Mouse (Mus musculus): ENCODE results near the gene Pcbp4. TPM values are rescaled to one million over a fixed set of nuclear protein-coding genes. Genes with fewer than 3 reads are reported as not detected.

The Pcbp4 gene
- polyA plus RNA-seq, 1 experiment from 2014 or later, result 186 TPM

DNA sequence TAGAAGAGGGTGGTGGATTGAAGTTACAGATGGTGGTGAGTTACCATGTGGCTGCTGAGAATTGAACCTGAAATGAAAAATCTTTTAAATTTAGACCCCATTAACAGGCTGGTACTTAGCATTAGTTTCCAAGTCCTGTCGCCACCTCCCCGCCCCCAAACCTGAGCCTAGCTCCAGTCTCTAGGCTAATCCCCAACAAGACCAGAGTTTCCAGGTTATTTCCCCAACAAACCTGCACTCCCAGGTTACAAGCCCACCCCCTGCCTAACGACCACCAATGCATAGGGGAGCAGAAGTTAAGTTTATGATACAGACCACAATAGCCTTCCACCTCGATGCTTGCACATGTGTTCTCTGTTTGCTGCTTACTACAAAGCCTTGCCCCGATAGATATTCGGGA, 60.5 kb downstream of the Pcbp4 start:
- 68% methylated on average over 6 of the region's 6 CpGs for WGBS

More for the DNA sequence above, 60.5 kb downstream of the Pcbp4 start:
- H3K27ac ChIP-seq, result no peak overlapping the region
- H3K4me1 ChIP-seq, result peaks cover 19% of the 10 kb centered on the region
- no peak overlapping the region for H3K4me3 ChIP-seq
- peaks cover 49% of the 10 kb centered on the region; the same call in 1 of the 2 replicates for H3K27me3 ChIP-seq (ENCODE audit: insufficient read depth, poor library complexity, severe bottlenecking)
- no peak for DNase-seq (ENCODE audit: low spot score)
- H3K36me3 ChIP-seq, result no peaks in the 10 kb centered on the region
- H3K9me3 ChIP-seq, result no peaks in the 10 kb centered on the region

Other genes with a start within 250 kb of the Pcbp4 start
- not detected in 2 replicates for gene Tlr9, start 230.7 kb upstream of the Pcbp4 start, polyA plus RNA-seq (2016; fragmentation: Nextera tagmentation; extraction: Ambion mirVana)
- gene Alas1, start 204.6 kb upstream of the Pcbp4 start, polyA plus RNA-seq (2016; fragmentation: Nextera tagmentation; extraction: Ambion mirVana), result 96.9 and 120 TPM in 2 replicates
- gene Poc1a, start 172.2 kb upstream of the Pcbp4 start, polyA plus RNA-seq (2016; fragmentation: Nextera tagmentation; extraction: Ambion mirVana), result 36.5 and 42.3 TPM in 2 replicates
- 14.4 and 21.0 TPM in 2 replicates for gene Dusp7, start 84.7 kb upstream of the Pcbp4 start, polyA plus RNA-seq (2016; fragmentation: Nextera tagmentation; extraction: Ambion mirVana)
- 735 and 862 TPM in 2 replicates for gene Rpl29, start 23.8 kb upstream of the Pcbp4 start, polyA plus RNA-seq (2016; fragmentation: Nextera tagmentation; extraction: Ambion mirVana)
- 31.2 and 45.1 TPM in 2 replicates for gene Acy1, start 15.0 kb upstream of the Pcbp4 start, polyA plus RNA-seq (2016; fragmentation: Nextera tagmentation; extraction: Ambion mirVana)
- 4.8 and 7.8 TPM in 2 replicates for gene Abhd14b, start 5.8 kb upstream of the Pcbp4 start, polyA plus RNA-seq (2016; fragmentation: Nextera tagmentation; extraction: Ambion mirVana)
- gene Abhd14a, start 5.6 kb upstream of the Pcbp4 start, polyA plus RNA-seq (2016; fragmentation: Nextera tagmentation; extraction: Ambion mirVana), result 42.0 and 46.2 TPM in 2 replicates
- 0.14 and 0.35 TPM in 2 replicates for gene Gpr62, start 12.6 kb downstream of the Pcbp4 start, polyA plus RNA-seq (2016; fragmentation: Nextera tagmentation; extraction: Ambion mirVana)
- gene Rrp9, start 22.7 kb downstream of the Pcbp4 start, polyA plus RNA-seq (2016; fragmentation: Nextera tagmentation; extraction: Ambion mirVana), result 51.3 and 74.6 TPM in 2 replicates
- 1.4 and 1.7 TPM in 2 replicates for gene Parp3, start 23.7 kb downstream of the Pcbp4 start, polyA plus RNA-seq (2016; fragmentation: Nextera tagmentation; extraction: Ambion mirVana)
- gene Iqcf1, start 46.7 kb downstream of the Pcbp4 start, polyA plus RNA-seq (2016; fragmentation: Nextera tagmentation; extraction: Ambion mirVana), result not detected in 2 replicates
- not detected in 2 replicates for gene Iqcf5, start 61.3 kb downstream of the Pcbp4 start, polyA plus RNA-seq (2016; fragmentation: Nextera tagmentation; extraction: Ambion mirVana)
- not detected in 2 replicates for gene Iqcf3, start 108.3 kb downstream of the Pcbp4 start, polyA plus RNA-seq (2016; fragmentation: Nextera tagmentation; extraction: Ambion mirVana)
- gene Iqcf4, start 117.7 kb downstream of the Pcbp4 start, polyA plus RNA-seq (2016; fragmentation: Nextera tagmentation; extraction: Ambion mirVana), result not detected in 2 replicates
- gene Iqcf6, start 173.3 kb downstream of the Pcbp4 start, polyA plus RNA-seq (2016; fragmentation: Nextera tagmentation; extraction: Ambion mirVana), result not detected in 2 replicates
- 0.21 TPM in 1 of 2 replicates, not detected in the other for gene Grm2, start 202.8 kb downstream of the Pcbp4 start, polyA plus RNA-seq (2016; fragmentation: Nextera tagmentation; extraction: Ambion mirVana)
- gene Tex264, start 232.6 kb downstream of the Pcbp4 start, polyA plus RNA-seq (2016; fragmentation: Nextera tagmentation; extraction: Ambion mirVana), result 36.7 and 38.7 TPM in 2 replicates